Comparison of ENCODE assay signal across 11 mouse cellular contexts in the genomic region with DNA sequence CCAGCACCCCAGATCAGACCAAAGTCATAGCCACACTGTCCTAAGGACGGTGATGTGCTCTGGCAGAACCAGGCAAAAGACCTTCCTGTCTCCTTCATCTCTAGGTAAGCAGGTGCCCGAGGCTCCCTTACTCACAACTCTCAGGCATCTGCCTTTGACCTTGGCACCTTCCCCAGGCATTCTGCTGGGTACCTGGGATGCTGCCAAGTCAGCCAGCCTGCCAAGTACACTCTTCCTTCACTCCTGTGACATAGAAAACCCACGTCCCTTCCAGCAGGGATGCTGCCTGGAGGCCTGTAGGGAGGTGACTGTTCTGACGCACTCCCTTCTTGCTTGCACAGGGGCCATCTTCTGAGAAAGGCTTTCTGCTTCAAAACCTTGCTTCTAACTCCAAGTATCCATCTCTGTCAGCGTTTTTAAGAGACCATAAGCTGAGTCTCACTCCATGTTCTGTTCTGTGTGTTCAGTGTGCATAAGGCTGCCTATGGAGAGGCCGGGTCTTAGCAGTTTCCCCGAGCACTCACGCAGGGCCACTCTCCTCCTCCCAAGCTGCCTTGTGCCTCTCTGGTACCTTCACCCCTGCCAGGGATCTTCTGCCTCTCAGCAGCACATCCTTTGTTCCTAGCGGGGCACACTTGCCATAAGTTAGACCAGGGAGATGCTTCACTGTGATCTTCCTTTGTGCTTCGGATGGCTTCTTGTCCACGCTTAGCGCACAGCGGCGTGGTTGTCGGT. TPM values are rescaled to one million over a fixed set of nuclear protein-coding genes. Genes with fewer than 3 reads are reported as not detected.
DNase-seq lines count a peak whose midpoint lies in the region; ATAC-seq lines count a peak whose summit lies in the region.
"Had no signal": no experiment of that assay in that cellular context is flagged by ENCODE, and none has a peak within 500 bp of the region (broad histone marks: within the 10 kb centered on the region; RNA-seq: fewer than 3 reads in every experiment).

No protein-coding gene starts in this region.

- H3K4me3 ChIP-seq in kidney, embryonic 16.5 days (ENCODE audit: low read length), result no peak overlapping the region
- no peak overlapping the region for H3K4me3 ChIP-seq in forebrain, embryonic 16.5 days (replicated peaks; ENCODE audit: low read length)
- H3K4me3 ChIP-seq: erythroblast, embryonic 14.5 days had no signal

- DNase-seq in kidney, adult 11 months, result peak; percentile 62
- peak; percentile 70 for DNase-seq in adrenal gland, postnatal 14 days
- peak; percentile 32 for DNase-seq in lung, postnatal 10 days
- DNase-seq in urinary bladder, postnatal 4 days (ENCODE audit: low spot score in 2 of 2), result no peak
- DNase-seq in frontal cortex, postnatal 25 days (ENCODE audit: low spot score in 2 of 2), result no peak
- no peak for DNase-seq in c-Kit-positive CD71-positive TER-119-positive erythroid progenitor cells, embryonic 14.5 days (ENCODE audit: low spot score)

- WGBS in kidney, embryonic 16.5 days, result 86% methylated on average over 15 of the region's 15 CpGs
- WGBS in forebrain, embryonic 16.5 days, result 38% methylated on average over 15 of the region's 15 CpGs

- H3K36me3 ChIP-seq in kidney, embryonic 16.5 days (ENCODE audit: insufficient read depth, low read length), result no peaks in the 10 kb centered on the region
- H3K36me3 ChIP-seq in forebrain, embryonic 16.5 days (ENCODE audit: control insufficient read depth, insufficient read depth), result no peaks in the 10 kb centered on the region
- H3K36me3 ChIP-seq: G1E had no signal

- H3K9ac ChIP-seq in kidney, embryonic 16.5 days (replicated peaks; ENCODE audit: low read length), result no peak overlapping the region
- peak overlapping the region; percentile 22; the same call in 1 of the 2 replicates for H3K9ac ChIP-seq in forebrain, embryonic 16.5 days (replicated peaks; ENCODE audit: low read depth, low read length)

- no peak overlapping the region for H3K27ac ChIP-seq in kidney, embryonic 16.5 days (ENCODE audit: low read length)
- peak overlapping the region; percentile 32; the same call in 1 of the 2 replicates for H3K27ac ChIP-seq in forebrain, embryonic 16.5 days (ENCODE audit: low read length)

- ATAC-seq in kidney, embryonic 16.5 days (ENCODE audit: low FRiP score, low TSS enrichment), result no peak
- peak; percentile 57 for ATAC-seq in forebrain, embryonic 16.5 days

- no peaks in the 10 kb centered on the region for H3K9me3 ChIP-seq in kidney, embryonic 16.5 days (ENCODE audit: low read length)
- no peaks in the 10 kb centered on the region for H3K9me3 ChIP-seq in forebrain, embryonic 16.5 days (ENCODE audit: control insufficient read depth, low read length)
- H3K9me3 ChIP-seq: G1E had no signal

- H3K27me3 ChIP-seq in kidney, embryonic 16.5 days (ENCODE audit: insufficient read depth, low read length), result no peaks in the 10 kb centered on the region
- no peaks in the 10 kb centered on the region for H3K27me3 ChIP-seq in forebrain, embryonic 16.5 days (replicated peaks; ENCODE audit: control insufficient read depth, insufficient read depth, low read length)

- H3K4me2 ChIP-seq in kidney, embryonic 16.5 days (replicated peaks; ENCODE audit: low read depth, low read length), result no peak overlapping the region
- no peak overlapping the region for H3K4me2 ChIP-seq in forebrain, embryonic 16.5 days (ENCODE audit: low read length)

- H3K4me1 ChIP-seq in kidney, embryonic 16.5 days (ENCODE audit: insufficient read depth, low read length), result peaks cover 11% of the 10 kb centered on the region
- H3K4me1 ChIP-seq in forebrain, embryonic 16.5 days (replicated peaks; ENCODE audit: control insufficient read depth, insufficient read depth, low read length), result peaks cover 12% of the 10 kb centered on the region

RNA-seq across cellular contexts. Expression of gene Rpl37a, which starts 28.0 kb away (rescaled TPM):
- 1,455 and 1,531 TPM in 2 replicates for polyA plus RNA-seq in kidney, embryonic 16.5 days (2015; fragmentation: Nextera tagmentation; extraction: Ambion mirVana)
- 892 and 1,080 TPM in 2 replicates for total RNA-seq in adrenal gland, postnatal 14 days (2021)
- 951 and 957 TPM in 2 replicates for polyA plus RNA-seq in forebrain, embryonic 16.5 days (2015; fragmentation: Nextera tagmentation; extraction: Ambion mirVana)

RNA-seq across cellular contexts. Expression of gene Ankar, which starts 38.7 kb away (rescaled TPM):
- polyA plus RNA-seq in kidney, embryonic 16.5 days (2015; fragmentation: Nextera tagmentation; extraction: Ambion mirVana), result 0.05 TPM in 1 of 2 replicates, not detected in the other
- not detected in 2 replicates for total RNA-seq in adrenal gland, postnatal 14 days (2021)
- polyA plus RNA-seq in forebrain, embryonic 16.5 days (2015; fragmentation: Nextera tagmentation; extraction: Ambion mirVana), result not detected in 2 replicates
- polyA plus RNA-seq: erythroblast, embryonic 14.5 days; G1E; liver, embryonic 16.5 days had no signal

Comparison
In these comparisons a context has a peak if more than half of its experiments do, and no peak if none do; other contexts are left out.
1. DNase-seq: peak in kidney, adult 11 months (single experiment), adrenal gland, postnatal 14 days (single experiment) and lung, postnatal 10 days (single experiment); none in urinary bladder, postnatal 4 days (0 of 2), frontal cortex, postnatal 25 days (0 of 2) and c-Kit-positive CD71-positive TER-119-positive erythroid progenitor cells, embryonic 14.5 days (single experiment).